Mouse (Mus musculus) heart, adult 2 months (tissue): Measurements from ENCODE around the gene Arap1.

Experiments
- CTCF ChIP-seq: fragments of 200-600 bp; IDR thresholded peaks from 2 replicates; pipeline ENCODE4 v1.8.1; 2022; ENCODE audit warnings: antibody characterized with exemption, mild to moderate bottlenecking, moderate library complexity
- EP300 ChIP-seq: fragments of 200-500 bp; IDR thresholded peaks from 2 replicates; pipeline ENCODE4 v1.6.1; 2011; ENCODE audit warnings: low read depth, low read length, control low read depth; ENCODE audit not compliant: insufficient read depth
- POLR2A ChIP-seq: fragments of 200-500 bp; IDR thresholded peaks from 2 replicates; pipeline ENCODE4 v1.6.1; 2011; ENCODE audit warnings: mild to moderate bottlenecking, low read depth, low read length, control low read depth; ENCODE audit not compliant: insufficient read depth

DNA sequence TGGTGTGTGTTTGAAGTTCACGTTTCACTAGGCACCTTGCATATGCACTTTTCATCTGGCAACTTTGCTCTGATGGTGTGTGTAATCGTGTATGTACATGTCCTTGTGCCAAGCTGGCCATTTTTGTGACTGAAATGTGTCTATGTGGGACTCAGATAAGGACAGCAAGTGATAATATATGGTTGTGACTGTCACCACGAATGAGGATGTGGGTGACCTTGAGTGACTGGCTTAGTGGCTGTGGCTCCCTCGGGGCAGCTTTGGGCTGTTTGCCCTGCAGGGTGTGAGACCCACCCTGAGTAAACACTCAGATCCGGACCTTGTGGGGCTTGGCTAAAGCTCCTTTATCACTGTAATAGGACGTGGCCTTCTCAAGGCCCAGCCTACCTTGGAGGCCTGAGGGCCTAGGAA lies 31.3 kb upstream of the Arap1 start:
- no peak for TF ChIP-seq CTCF
- TF ChIP-seq POLR2A: no peak
- TF ChIP-seq EP300: no peak
